Mouse (Mus musculus) lung, postnatal 0 days (tissue): ENCODE results near the gene Gm9048. TPM values are rescaled to one million over a fixed set of nuclear protein-coding genes. Genes with fewer than 3 reads are reported as not detected.
"Not testable (repeated sequence)": the region's sequence is repeated elsewhere in the genome, so short reads cannot be mapped to it uniquely, and the experiment has no call there.

ENCODE experiments used
- ATAC-seq: fragments of 200-750 bp; cut with Nextera tagmentation; 2 replicates; pipeline ENCODE4 v1.8.0; 2017; ENCODE audit warnings: moderate library complexity
- DNase-seq: peaks from one replicate; pipeline ENCODE4 v3.0.0-alpha.2; 2016; ENCODE audit warnings: low spot score
- H3K27ac ChIP-seq: fragments of 300-500 bp; sonication (generic); 2 replicates; pipeline ENCODE4 v1.5.1; 2014; ENCODE audit warnings: antibody characterized with exemption, mild to moderate bottlenecking, low read length, mixed read lengths
- H3K27me3 ChIP-seq: fragments of 300-500 bp; sonication (generic); replicated peaks from 2 replicates; pipeline ENCODE4 v1.6.1; 2014; ENCODE audit warnings: low read length, mixed read lengths; ENCODE audit not compliant: insufficient read depth
- H3K36me3 ChIP-seq: fragments of 300-500 bp; sonication (generic); 2 replicates; pipeline ENCODE4 v1.6.1; 2014; ENCODE audit warnings: low read length, mixed read lengths; ENCODE audit not compliant: insufficient read depth
- H3K4me1 ChIP-seq: fragments of 300-500 bp; sonication (generic); 2 replicates; pipeline ENCODE4 v1.6.1; 2014; ENCODE audit warnings: antibody characterized with exemption, low read depth, low read length, mixed read lengths; ENCODE audit not compliant: insufficient read depth
- H3K4me2 ChIP-seq: fragments of 300-500 bp; sonication (generic); replicated peaks from 2 replicates; pipeline ENCODE4 v1.6.1; 2014; ENCODE audit warnings: low read depth, mild to moderate bottlenecking, low read length, moderate library complexity, mixed read lengths
- H3K4me3 ChIP-seq: fragments of 300-500 bp; sonication (generic); 2 replicates; pipeline ENCODE4 v1.5.1; 2014; ENCODE audit warnings: low read depth, low read length
- H3K9ac ChIP-seq: fragments of 300-500 bp; sonication (generic); replicated peaks from 2 replicates; pipeline ENCODE4 v1.6.1; 2014; ENCODE audit warnings: low read depth, mild to moderate bottlenecking
- H3K9me3 ChIP-seq: fragments of 300-500 bp; sonication (generic); 2 replicates; pipeline ENCODE4 v1.6.1; 2016; ENCODE audit warnings: low read length, mixed read lengths
- CTCF ChIP-seq: IDR thresholded peaks from 2 replicates; pipeline ENCODE4 v1.5.1; 2016; ENCODE audit warnings: antibody characterized with exemption, mild to moderate bottlenecking
- EP300 ChIP-seq: IDR thresholded peaks from 2 replicates; pipeline ENCODE4 v1.6.1; 2016; ENCODE audit warnings: antibody characterized with exemption, mild to moderate bottlenecking, control low read depth
- WGBS: fragments of 180-500 bp; shearing (Covaris S2); extraction: QIAGEN DNeasy Blood & Tissue Kit; methylation state at CpG from one replicate; pipeline ENCODE4 v1.1.7; 2014; 5-methylcytosine and 5-hydroxymethylcytosine counted together
- polyA plus RNA-seq: library from polyadenylated mRNA; unstranded; fragments of >200 nt; fragmentation: Nextera tagmentation; extraction: Ambion mirVana; gene quantifications from 2 replicates; pipeline ENCODE4 v1.2.1, GENCODE M21; 2015

The Gm9048 gene
- polyA plus RNA-seq, 1 experiment from 2014 or later: not detected

DNA sequence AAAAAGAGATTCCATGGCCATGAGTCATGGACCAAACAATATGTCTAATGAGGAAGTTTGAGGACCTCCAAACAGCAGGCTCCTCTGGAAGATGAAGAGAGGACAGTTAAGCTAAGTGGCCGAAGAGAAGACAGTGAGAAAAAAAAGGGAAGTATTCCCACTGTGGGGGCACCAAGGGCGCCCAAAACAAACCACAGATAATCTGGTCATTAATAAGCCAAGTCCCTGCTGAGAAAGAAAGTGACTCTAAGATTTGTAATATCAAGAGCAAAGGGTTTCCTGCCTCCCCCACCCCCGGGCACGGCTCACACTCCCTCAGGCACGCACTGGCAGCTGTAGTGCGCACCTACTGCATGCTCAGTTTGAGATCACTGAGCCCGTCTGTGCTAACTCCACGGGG lies 29.5 kb downstream of the Gm9048 start:
- TF ChIP-seq EP300: no peak
- TF ChIP-seq CTCF: no peak
- no peaks in the 10 kb centered on the region for H3K4me1 ChIP-seq
- no peak overlapping the region for H3K4me3 ChIP-seq
- DNase-seq (no peak), ATAC-seq (no peak)
- H3K36me3 ChIP-seq: no peaks in the 10 kb centered on the region
- no peaks in the 10 kb centered on the region for H3K27me3 ChIP-seq
- no peak overlapping the region for H3K4me2 ChIP-seq
- H3K27ac ChIP-seq: no peak overlapping the region
- 80% methylated on average over 8 of the region's 8 CpGs for WGBS
- H3K9ac ChIP-seq: no peak overlapping the region
- no peaks in the 10 kb centered on the region for H3K9me3 ChIP-seq

DNA sequence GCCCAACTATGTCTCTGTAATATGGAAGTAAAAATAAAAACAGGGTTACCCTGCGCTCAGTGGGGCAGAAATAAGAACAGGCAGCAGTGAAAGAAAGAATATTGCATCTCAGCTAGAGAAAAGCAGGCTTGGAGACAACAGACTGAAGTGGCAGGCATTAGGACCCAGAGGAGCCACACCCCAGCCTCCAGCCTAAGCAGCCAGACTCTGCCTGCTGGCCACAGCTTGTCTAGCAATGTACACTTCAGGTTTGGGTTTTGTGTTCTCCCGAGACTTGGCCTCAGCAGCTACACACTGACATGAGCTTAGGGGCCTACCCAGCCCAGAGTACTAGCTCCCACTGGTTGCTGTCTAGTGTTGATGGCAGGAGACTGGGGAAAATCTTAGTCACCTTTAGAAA lies 46.3 kb downstream of the Gm9048 start:
- not testable (repeated sequence) for DNase-seq, H3K9ac ChIP-seq, H3K9me3 ChIP-seq, H3K27me3 ChIP-seq, H3K36me3 ChIP-seq, ATAC-seq, H3K4me1 ChIP-seq, H3K4me3 ChIP-seq, H3K27ac ChIP-seq, H3K4me2 ChIP-seq
- 38% methylated on average over 2 of the region's 2 CpGs for WGBS

Other genes with a start within 250 kb of the Gm9048 start
- gene Mdm1, start 206.9 kb downstream of the Gm9048 start, polyA plus RNA-seq: 13.6 and 16.4 TPM in 2 replicates
- gene Il22, start 143.7 kb downstream of the Gm9048 start, polyA plus RNA-seq: not detected in 2 replicates
- not detected in 2 replicates for gene Gm32717, start 107.9 kb downstream of the Gm9048 start, polyA plus RNA-seq
- not detected in 2 replicates for gene Gm32802, start 90.0 kb downstream of the Gm9048 start, polyA plus RNA-seq
- not detected in 2 replicates for gene Iltifb, start 53.6 kb downstream of the Gm9048 start, polyA plus RNA-seq
- gene Gm9040, start 21.7 kb downstream of the Gm9048 start, polyA plus RNA-seq: not detected in 2 replicates
- not detected in 2 replicates for gene Gm9044, start 16.3 kb downstream of the Gm9048 start, polyA plus RNA-seq
- gene Gm9045, start 10.8 kb downstream of the Gm9048 start, polyA plus RNA-seq: 0.06 TPM in 1 of 2 replicates, not detected in the other
- not detected in 2 replicates for gene Gm9046, start 5.4 kb downstream of the Gm9048 start, polyA plus RNA-seq
- gene Gm9049, start 5.4 kb upstream of the Gm9048 start, polyA plus RNA-seq: 0.06 TPM in 1 of 2 replicates, not detected in the other
- 0.13 TPM in 1 of 2 replicates, not detected in the other for gene Ifng, start 92.4 kb upstream of the Gm9048 start, polyA plus RNA-seq